Mouse (Mus musculus) kidney, postnatal 14 days (tissue): Measurements from ENCODE around the gene Ppp1r14a.

Experiments used
- DNase-seq: peaks from one replicate; pipeline ENCODE4 v3.0.0; 2022; ENCODE audit warnings: mixed read lengths

Gene Ppp1r14a

GRCm38 (mm10) chr7:29288942-29289638, at the start of gene Ppp1r14a:
Gene Ppp1r14a, plus strand, starts transcription at chr7:29289308.
- peak; percentile 82 for DNase-seq

- no peak for DNase-seq
These were observed 44.2 kb upstream of the Ppp1r14a start for GRCm38 (mm10) chr7:29244732-29245416.

GRCm38 (mm10) chr7:29246015-29246414, 43.1 kb upstream of the Ppp1r14a start:
- DNase-seq = no peak

DNA sequence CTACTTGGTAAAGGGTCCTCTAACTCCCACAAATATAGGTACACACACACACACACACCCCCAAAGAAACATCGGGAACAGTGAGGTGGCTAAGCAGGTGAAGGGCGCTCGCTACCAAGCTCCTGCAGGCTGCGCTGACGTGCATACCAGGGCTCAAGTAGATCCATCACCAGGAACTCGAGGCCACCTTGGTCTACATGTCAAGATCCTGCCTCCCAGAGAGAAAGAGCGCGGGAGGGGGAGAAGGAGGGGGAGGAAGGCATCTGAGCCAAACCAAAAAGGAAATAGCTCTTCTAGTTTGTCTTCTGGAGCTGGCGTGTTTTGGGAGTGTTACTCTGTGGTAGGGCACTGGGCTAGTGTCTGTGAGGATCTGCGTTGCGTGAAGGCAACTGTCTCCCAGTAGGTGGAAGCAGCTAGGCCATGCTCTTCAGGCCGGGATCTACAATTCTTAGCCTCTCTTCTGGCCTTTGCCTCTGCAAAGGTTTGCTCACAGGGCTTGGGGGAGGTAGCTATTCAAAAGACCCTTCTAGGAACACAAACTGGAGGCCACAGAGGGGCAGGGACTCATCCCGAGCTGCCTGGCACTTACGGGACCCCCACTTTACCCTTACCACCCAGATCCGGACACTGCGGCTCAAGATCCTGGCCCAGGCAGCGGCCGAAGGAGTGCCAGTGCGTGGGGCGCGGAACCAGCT, 42.3 kb upstream of the Ppp1r14a start:
- DNase-seq = no peak

GRCm38 (mm10) chr7:29247314-29247700, 41.8 kb upstream of the Ppp1r14a start:
- DNase-seq = peak; percentile 81

DNA sequence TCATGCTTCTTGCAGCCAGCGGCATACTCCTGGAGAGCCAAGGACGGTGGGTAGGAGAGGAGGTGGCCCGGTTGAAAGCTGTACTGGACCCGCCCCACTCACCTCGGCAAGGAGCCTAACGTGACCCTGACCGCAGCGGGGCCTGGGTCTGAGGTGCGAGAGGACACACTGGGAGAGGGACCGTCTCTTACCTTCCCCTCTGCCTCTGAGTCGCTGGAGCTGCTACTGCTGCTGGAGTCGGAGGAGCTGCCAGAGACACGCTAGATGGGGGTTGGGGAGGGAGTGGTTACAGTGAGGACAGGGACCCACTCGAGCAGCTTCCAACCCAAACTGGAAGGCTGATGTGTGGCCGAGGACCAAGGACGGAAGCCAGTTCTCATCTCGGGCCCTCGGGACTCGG, 41.4 kb upstream of the Ppp1r14a start:
- peak; percentile 46 for DNase-seq

- peak; percentile 71 for DNase-seq
These were observed 40.8 kb upstream of the Ppp1r14a start, which contains the start of gene 2200002D01Rik for GRCm38 (mm10) chr7:29248261-29248841. Gene 2200002D01Rik, minus strand, starts transcription at chr7:29248466.

GRCm38 (mm10) chr7:29251166-29251565, 37.9 kb upstream of the Ppp1r14a start:
- no peak for DNase-seq

DNA sequence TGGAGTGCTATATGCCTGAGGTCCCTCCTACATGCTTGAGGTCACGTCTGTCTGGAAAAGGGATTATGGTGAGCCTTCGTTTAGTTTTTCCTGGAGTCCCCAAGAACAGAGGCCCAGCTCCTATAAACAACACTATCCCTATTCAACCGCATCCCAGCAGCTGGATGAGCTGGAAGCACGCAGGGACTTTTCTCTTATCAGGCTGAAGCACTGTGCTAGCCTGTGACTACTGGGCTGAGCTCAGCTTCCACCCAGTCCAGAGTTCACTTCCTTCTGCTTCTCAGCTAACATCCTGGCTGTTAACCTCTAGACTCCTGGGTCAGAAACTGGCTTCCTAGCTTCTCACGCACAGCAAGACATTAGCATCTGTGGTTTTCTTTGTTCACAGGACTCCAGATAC, 35.3 kb upstream of the Ppp1r14a start:
- peak; percentile 64 for DNase-seq

DNA sequence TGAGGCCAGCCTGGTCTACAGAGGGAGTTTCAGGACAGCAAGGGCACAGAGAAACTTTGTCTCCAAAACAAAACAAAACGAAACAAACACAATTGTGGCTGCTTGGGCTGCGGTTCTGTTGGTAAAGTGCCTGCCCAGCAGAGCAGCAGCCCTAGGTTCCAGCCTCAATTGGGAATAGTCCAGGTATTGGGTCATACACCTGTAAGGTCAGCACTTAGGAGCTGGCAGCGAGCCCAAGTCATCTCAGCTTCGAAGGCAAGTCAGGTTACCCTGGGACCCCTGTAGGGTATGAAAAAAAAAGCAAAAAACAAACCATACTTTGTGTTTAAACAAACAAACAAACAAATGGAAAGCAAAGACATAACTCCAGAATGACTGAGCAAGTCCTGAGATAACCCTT, 33.2 kb upstream of the Ppp1r14a start:
- DNase-seq = no peak

DNA sequence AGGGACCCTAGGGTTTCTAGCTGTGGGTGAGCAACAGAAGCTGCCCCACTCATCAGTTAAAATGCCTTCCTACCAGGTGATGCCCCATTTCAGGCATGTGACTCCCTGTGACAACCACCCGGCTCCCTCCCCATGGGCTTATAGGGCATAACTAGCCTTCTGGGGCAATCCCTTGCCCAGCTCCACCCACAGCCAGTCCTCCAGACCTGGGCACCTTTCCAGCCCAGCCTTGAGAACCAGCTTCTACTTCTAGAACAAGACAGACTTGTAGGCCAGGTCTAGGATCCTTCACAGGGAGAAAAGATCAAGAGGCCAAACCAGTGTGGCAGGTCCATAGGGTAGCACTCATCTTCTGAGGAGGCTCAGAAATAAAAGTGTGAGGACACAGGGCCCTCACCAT, 31.7 kb upstream of the Ppp1r14a start:
- DNase-seq = peak; percentile 73

DNA sequence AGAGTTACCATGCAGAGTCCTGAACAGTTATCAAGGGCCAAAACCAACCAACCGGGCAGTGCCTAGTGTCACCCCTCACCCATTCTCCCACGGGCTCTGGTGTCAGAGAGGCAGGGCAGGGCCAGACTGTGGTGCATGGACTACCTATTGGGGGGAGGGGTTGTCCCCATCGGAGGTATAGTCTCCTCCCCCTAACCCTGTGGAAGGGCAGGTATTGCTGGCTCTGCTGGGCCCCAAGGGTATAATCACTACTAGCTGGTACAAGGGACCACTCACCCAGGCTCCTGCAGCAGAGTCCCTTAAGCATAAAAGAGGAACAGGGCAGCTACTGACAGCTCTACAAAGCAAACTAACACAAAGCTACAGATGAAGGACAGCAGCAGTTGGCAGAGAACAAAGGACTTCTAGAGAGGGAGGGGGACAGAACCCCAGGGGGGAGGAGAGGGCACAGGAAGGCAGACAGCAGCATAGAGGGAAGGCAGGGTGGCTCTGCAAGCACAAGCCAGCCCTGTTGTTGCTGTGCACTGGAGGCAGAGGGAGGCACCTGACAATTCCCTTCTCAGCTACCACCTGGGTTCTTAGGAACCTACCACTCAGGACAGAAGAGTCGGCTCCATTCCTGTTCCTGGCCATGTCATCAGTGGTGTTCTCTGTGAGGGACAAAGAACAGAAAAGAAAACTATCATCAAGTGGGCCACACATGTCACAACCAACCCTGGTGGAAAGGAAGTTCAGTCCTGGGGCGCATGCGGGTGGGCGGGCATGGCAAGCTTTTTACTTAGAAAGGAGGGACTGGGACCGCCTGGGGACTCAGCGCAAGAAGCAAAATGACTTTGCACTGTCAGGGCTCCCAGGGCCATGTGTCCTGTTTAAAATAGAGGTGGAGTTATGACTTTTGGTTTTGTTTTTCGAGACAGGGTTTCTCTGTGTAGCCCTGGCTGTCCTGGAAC, 29.1 kb upstream of the Ppp1r14a start:
- no peak for DNase-seq

DNA sequence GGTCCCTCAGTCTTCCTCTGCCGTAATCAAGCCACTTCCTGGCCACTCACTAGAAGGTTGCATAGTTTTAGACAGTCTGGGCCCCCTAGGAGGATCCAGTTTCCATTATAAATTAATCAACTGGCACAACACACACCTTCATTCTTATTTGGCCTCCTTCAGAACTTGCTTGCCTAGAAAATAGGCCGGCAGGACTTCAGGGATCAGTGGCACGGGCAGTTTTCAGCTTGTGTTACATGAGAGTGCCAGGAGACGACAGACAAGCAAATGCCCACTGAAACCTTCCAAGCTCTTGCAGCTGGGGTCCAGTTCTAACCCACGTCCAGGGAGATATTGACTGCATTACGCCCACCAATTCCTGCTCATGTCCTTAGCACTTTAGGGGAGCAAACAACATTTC, 27.0 kb upstream of the Ppp1r14a start:
- DNase-seq = no peak

DNA sequence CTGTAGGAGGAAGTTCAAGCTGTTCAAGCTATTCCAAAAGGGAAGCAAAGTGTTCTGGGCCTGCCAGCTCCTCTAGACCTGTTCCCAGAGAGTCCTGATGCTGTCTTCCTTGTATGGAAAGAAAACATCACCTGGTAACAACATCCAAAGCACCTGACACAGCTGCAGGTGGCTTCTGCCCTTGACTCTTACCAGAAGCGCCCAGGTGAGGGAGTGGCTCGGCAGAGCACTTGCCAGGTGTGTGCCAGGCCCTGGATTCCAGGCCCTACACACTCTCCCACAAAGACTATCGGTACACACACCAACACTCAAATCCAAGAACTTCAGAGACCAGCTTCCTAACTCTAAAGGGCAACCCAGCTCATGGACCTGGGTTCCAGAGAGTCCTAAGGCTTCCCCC, 25.3 kb upstream of the Ppp1r14a start:
- no peak for DNase-seq

- DNase-seq = no peak
These were observed 23.5 kb upstream of the Ppp1r14a start for GRCm38 (mm10) chr7:29265636-29266035.

GRCm38 (mm10) chr7:29266931-29267330, 22.2 kb upstream of the Ppp1r14a start:
- DNase-seq = peak; percentile 63

- DNase-seq = no peak
These were observed 18.7 kb upstream of the Ppp1r14a start for GRCm38 (mm10) chr7:29270445-29270844.

- DNase-seq = peak; percentile 47
These were observed 17.2 kb upstream of the Ppp1r14a start for GRCm38 (mm10) chr7:29271687-29272465.

DNA sequence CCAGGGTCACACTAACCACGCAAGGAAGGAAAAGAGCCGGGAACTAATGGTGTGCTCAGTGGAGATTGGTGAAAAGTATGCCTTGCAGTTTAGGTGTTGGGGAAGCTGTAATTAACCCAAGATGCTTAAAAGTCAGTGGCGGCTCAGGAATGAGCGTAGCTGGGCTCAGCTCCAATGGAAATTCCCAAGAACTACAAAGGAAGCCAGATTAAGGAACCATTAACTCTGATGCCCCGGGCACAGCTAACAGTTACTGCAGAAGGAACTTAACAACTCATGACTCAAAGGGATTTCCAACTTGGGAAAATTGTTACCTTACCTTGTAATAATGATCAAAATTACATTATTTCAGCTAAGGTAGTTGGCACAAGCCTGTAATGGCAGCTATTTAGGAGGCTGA, 12.4 kb upstream of the Ppp1r14a start:
- DNase-seq = peak; percentile 83

DNA sequence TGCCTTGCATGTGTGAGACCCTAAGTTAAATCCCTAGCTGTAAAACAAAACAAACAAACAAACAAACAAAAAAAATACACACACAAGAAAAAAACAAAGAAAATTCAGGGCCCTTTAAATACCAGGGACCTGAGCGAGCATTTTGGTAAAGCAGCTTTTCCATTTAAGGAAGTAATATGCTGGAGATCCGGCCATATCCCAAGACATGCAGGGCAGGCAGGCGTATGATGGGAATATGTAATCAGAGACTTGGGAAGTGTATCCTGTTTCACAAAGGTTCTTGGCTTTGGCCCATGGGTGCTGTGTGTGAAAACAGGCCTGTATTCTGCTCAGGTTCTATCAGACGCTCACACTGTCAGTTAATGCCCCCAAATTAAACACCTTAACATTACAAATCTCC, 11.6 kb upstream of the Ppp1r14a start:
- no peak for DNase-seq

- no peak for DNase-seq
These were observed 9.8 kb upstream of the Ppp1r14a start for GRCm38 (mm10) chr7:29279261-29279660.
